Mouse (Mus musculus): Measurements from ENCODE around the gene Fbxw9. TPM values are rescaled to one million over a fixed set of nuclear protein-coding genes. Genes with fewer than 3 reads are reported as not detected.
A peak's percentile ranks its signal among the peaks of the same experiment; 100 is the strongest.

Fbxw9 gene
- polyA plus RNA-seq, 1 experiment from 2014 or later = 37.4 TPM

Small RNA genes lying within 50 kb of the gene (microRNA-seq; reads per million reads assigned to microRNA genes)
- gene Gm23388 (ENCODE audit: borderline number of aligned reads) (6.2 reads per million, percentile 24 among the genes with 10 or more reads in this experiment), gene Mir7070 (ENCODE audit: borderline number of aligned reads) (not detected)

Other genes with a start within 250 kb of the Fbxw9 start
- 8.4 and 8.9 TPM in 2 replicates for gene Dand5, start 237.2 kb upstream of the Fbxw9 start, polyA plus RNA-seq (2015; fragmentation: Nextera tagmentation; extraction: Ambion mirVana)
- 46.5 TPM in 2 replicates for gene Gadd45gip1, start 228.5 kb upstream of the Fbxw9 start, polyA plus RNA-seq (2015; fragmentation: Nextera tagmentation; extraction: Ambion mirVana)
- gene Rad23a, start 219.4 kb upstream of the Fbxw9 start, polyA plus RNA-seq (2015; fragmentation: Nextera tagmentation; extraction: Ambion mirVana) = 104 and 110 TPM in 2 replicates
- gene Calr, start 213.1 kb upstream of the Fbxw9 start, polyA plus RNA-seq (2015; fragmentation: Nextera tagmentation; extraction: Ambion mirVana) = 975 and 998 TPM in 2 replicates
- gene Farsa, start 203.1 kb upstream of the Fbxw9 start, polyA plus RNA-seq (2015; fragmentation: Nextera tagmentation; extraction: Ambion mirVana) = 94.5 and 99.8 TPM in 2 replicates
- gene Syce2, start 187.9 kb upstream of the Fbxw9 start, polyA plus RNA-seq (2015; fragmentation: Nextera tagmentation; extraction: Ambion mirVana) = 68.0 and 72.9 TPM in 2 replicates
- 29.4 and 32.2 TPM in 2 replicates for gene Gcdh, start 166.1 kb upstream of the Fbxw9 start, polyA plus RNA-seq (2015; fragmentation: Nextera tagmentation; extraction: Ambion mirVana)
- gene Klf1, start 158.1 kb upstream of the Fbxw9 start, polyA plus RNA-seq (2015; fragmentation: Nextera tagmentation; extraction: Ambion mirVana) = 1.3 and 1.6 TPM in 2 replicates
- gene Dnase2a, start 151.5 kb upstream of the Fbxw9 start, polyA plus RNA-seq (2015; fragmentation: Nextera tagmentation; extraction: Ambion mirVana) = 20.0 and 22.4 TPM in 2 replicates
- 1.9 and 2.2 TPM in 2 replicates for gene Mast1, start 122.7 kb upstream of the Fbxw9 start, polyA plus RNA-seq (2015; fragmentation: Nextera tagmentation; extraction: Ambion mirVana)
- 0.27 TPM in 1 of 2 replicates, not detected in the other for gene Rtbdn, start 113.1 kb upstream of the Fbxw9 start, polyA plus RNA-seq (2015; fragmentation: Nextera tagmentation; extraction: Ambion mirVana)
- not detected in 2 replicates for gene Gm49661, start 90.6 kb upstream of the Fbxw9 start, polyA plus RNA-seq (2015; fragmentation: Nextera tagmentation; extraction: Ambion mirVana)
- 705 and 717 TPM in 2 replicates for gene Prdx2, start 90.5 kb upstream of the Fbxw9 start, polyA plus RNA-seq (2015; fragmentation: Nextera tagmentation; extraction: Ambion mirVana)
- 94.9 and 99.1 TPM in 2 replicates for gene Rnaseh2a, start 90.3 kb upstream of the Fbxw9 start, polyA plus RNA-seq (2015; fragmentation: Nextera tagmentation; extraction: Ambion mirVana)
- gene Junb, start 81.3 kb upstream of the Fbxw9 start, polyA plus RNA-seq (2015; fragmentation: Nextera tagmentation; extraction: Ambion mirVana) = 38.0 and 40.5 TPM in 2 replicates
- 27.2 and 30.6 TPM in 2 replicates for gene Hook2, start 69.5 kb upstream of the Fbxw9 start, polyA plus RNA-seq (2015; fragmentation: Nextera tagmentation; extraction: Ambion mirVana)
- gene Best2, start 45.5 kb upstream of the Fbxw9 start, polyA plus RNA-seq (2015; fragmentation: Nextera tagmentation; extraction: Ambion mirVana) = 0.93 and 2.0 TPM in 2 replicates
- gene Asna1, start 34.8 kb upstream of the Fbxw9 start, polyA plus RNA-seq (2015; fragmentation: Nextera tagmentation; extraction: Ambion mirVana) = 117 and 119 TPM in 2 replicates
- 114 and 117 TPM in 2 replicates for gene Trir, start 33.2 kb upstream of the Fbxw9 start, polyA plus RNA-seq (2015; fragmentation: Nextera tagmentation; extraction: Ambion mirVana)
- gene Tnpo2, start 23.1 kb upstream of the Fbxw9 start, polyA plus RNA-seq (2015; fragmentation: Nextera tagmentation; extraction: Ambion mirVana) = 31.4 and 32.9 TPM in 2 replicates
- 0.65 and 0.88 TPM in 2 replicates for gene Gm5741, start 7.9 kb downstream of the Fbxw9 start, polyA plus RNA-seq (2015; fragmentation: Nextera tagmentation; extraction: Ambion mirVana)
- gene Dhps, start 11.7 kb downstream of the Fbxw9 start, polyA plus RNA-seq (2015; fragmentation: Nextera tagmentation; extraction: Ambion mirVana) = 53.0 and 57.9 TPM in 2 replicates
- gene Wdr83os, start 20.7 kb downstream of the Fbxw9 start, polyA plus RNA-seq (2015; fragmentation: Nextera tagmentation; extraction: Ambion mirVana) = 123 and 127 TPM in 2 replicates
- gene Wdr83, start 21.3 kb downstream of the Fbxw9 start, polyA plus RNA-seq (2015; fragmentation: Nextera tagmentation; extraction: Ambion mirVana) = 42.0 and 43.7 TPM in 2 replicates
- 35.7 and 39.5 TPM in 2 replicates for gene Man2b1, start 23.2 kb downstream of the Fbxw9 start, polyA plus RNA-seq (2015; fragmentation: Nextera tagmentation; extraction: Ambion mirVana)
- 3.2 TPM in 2 replicates for gene Zfp791, start 63.0 kb downstream of the Fbxw9 start, polyA plus RNA-seq (2015; fragmentation: Nextera tagmentation; extraction: Ambion mirVana)
- gene Cks1brt, start 91.9 kb downstream of the Fbxw9 start, polyA plus RNA-seq (2015; fragmentation: Nextera tagmentation; extraction: Ambion mirVana) = not detected in 2 replicates
- gene Olfr371, start 165.9 kb downstream of the Fbxw9 start, polyA plus RNA-seq (2015; fragmentation: Nextera tagmentation; extraction: Ambion mirVana) = not detected in 2 replicates
- 85.7 and 89.4 TPM in 2 replicates for gene Orc6, start 239.6 kb downstream of the Fbxw9 start, polyA plus RNA-seq (2015; fragmentation: Nextera tagmentation; extraction: Ambion mirVana)
- gene Vps35, start 239.7 kb downstream of the Fbxw9 start, polyA plus RNA-seq (2015; fragmentation: Nextera tagmentation; extraction: Ambion mirVana) = 120 and 128 TPM in 2 replicates